Comparison of ENCODE assay signal across 9 mouse cellular contexts in the genomic region with DNA sequence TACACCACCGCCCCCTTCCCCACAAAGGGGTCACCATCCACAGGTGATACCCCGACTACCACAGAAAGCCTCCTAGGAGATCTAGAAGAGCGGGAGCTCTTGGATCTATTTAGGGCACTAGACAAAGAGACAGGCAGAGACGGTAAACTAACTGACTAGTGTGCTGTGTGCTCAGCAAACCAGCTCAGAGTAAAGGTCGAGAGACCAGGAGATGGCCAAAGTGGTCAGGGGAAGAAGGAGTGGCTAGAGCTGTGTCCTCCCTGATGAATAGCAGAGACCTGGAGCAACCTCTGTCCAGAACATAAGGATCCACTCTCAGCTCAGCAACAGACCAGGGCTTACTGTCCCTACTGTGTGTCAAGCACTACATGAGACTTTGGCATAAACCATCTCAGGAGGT. TPM values are rescaled to one million over a fixed set of nuclear protein-coding genes. Genes with fewer than 3 reads are reported as not detected.
DNase-seq lines count a peak whose midpoint lies in the region; ATAC-seq and TF ChIP-seq lines count a peak whose summit lies in the region.
"Had no signal": no experiment of that assay in that cellular context is flagged by ENCODE, and none has a peak within 500 bp of the region (broad histone marks: within the 10 kb centered on the region; RNA-seq: fewer than 3 reads in every experiment).

Rbp1 (plus strand) TSS at position 306 of the 400 bp plus-strand sequence.

- no peak for ATAC-seq in heart, postnatal 0 days (ENCODE audit: insufficient read depth, low read depth)
- ATAC-seq in embryonic facial prominence, embryonic 14.5 days (ENCODE audit: low read depth): no peak
- no peak for ATAC-seq in hindbrain, postnatal 0 days
- no peak for ATAC-seq in midbrain, embryonic 12.5 days (ENCODE audit: low FRiP score, low read depth)

- no peaks in the 10 kb centered on the region for H3K27me3 ChIP-seq in heart, postnatal 0 days (ENCODE audit: control insufficient read depth, insufficient read depth, low read length)
- no peaks in the 10 kb centered on the region for H3K27me3 ChIP-seq in embryonic facial prominence, embryonic 14.5 days (replicated peaks; ENCODE audit: control insufficient read depth, insufficient read depth, low read length)
- 0 out of 2 replicates have a peak, but pooled peaks cover 4% of the 10 kb centered on the region for H3K27me3 ChIP-seq in hindbrain, postnatal 0 days (ENCODE audit: insufficient read depth, low read length)
- H3K27me3 ChIP-seq in midbrain, embryonic 12.5 days: peaks cover 73% of the 10 kb centered on the region

- no peak within 1 kb of the TSS for H3K4me3 ChIP-seq in heart, postnatal 0 days (ENCODE audit: low read depth, low read length)
- H3K4me3 ChIP-seq in embryonic facial prominence, embryonic 14.5 days (ENCODE audit: low read depth, low read length): no peak within 1 kb of the TSS
- H3K4me3 ChIP-seq in hindbrain, postnatal 0 days (ENCODE audit: low read length): no peak within 1 kb of the TSS
- H3K4me3 ChIP-seq in midbrain, embryonic 12.5 days: no peak within 1 kb of the TSS

- H3K4me2 ChIP-seq in heart, postnatal 0 days (ENCODE audit: low read depth, low read length): no peak within 1 kb of the TSS
- no peak within 1 kb of the TSS for H3K4me2 ChIP-seq in embryonic facial prominence, embryonic 14.5 days (ENCODE audit: low read depth, low read length)
- H3K4me2 ChIP-seq in hindbrain, postnatal 0 days (ENCODE audit: low read depth, low read length): no peak within 1 kb of the TSS
- no peak within 1 kb of the TSS for H3K4me2 ChIP-seq in midbrain, embryonic 12.5 days (replicated peaks)

- no peaks in the 10 kb centered on the region for H3K9me3 ChIP-seq in heart, postnatal 0 days (replicated peaks; ENCODE audit: control insufficient read depth, low read length)
- H3K9me3 ChIP-seq in embryonic facial prominence, embryonic 14.5 days (ENCODE audit: control insufficient read depth, low read length): no peaks in the 10 kb centered on the region
- no peaks in the 10 kb centered on the region for H3K9me3 ChIP-seq in hindbrain, postnatal 0 days (ENCODE audit: low read length)
- H3K9me3 ChIP-seq in midbrain, embryonic 12.5 days: no peaks in the 10 kb centered on the region
- H3K9me3 ChIP-seq: G1E had no signal

- H3K9ac ChIP-seq in heart, postnatal 0 days (replicated peaks; ENCODE audit: low read depth, low read length): no peak within 1 kb of the TSS
- H3K9ac ChIP-seq in embryonic facial prominence, embryonic 14.5 days (ENCODE audit: low read depth, low read length): no peak within 1 kb of the TSS
- H3K9ac ChIP-seq in hindbrain, postnatal 0 days (replicated peaks; ENCODE audit: low read length): no peak within 1 kb of the TSS
- no peak within 1 kb of the TSS for H3K9ac ChIP-seq in midbrain, embryonic 12.5 days (replicated peaks)

- TF ChIP-seq CTCF in heart, postnatal 0 days (IDR thresholded peaks at IDR 0.05; ENCODE audit: low read depth): no peak
- TF ChIP-seq CTCF in hindbrain, postnatal 0 days (IDR thresholded peaks at IDR 0.05; ENCODE audit: low read depth): no peak

- H3K36me3 ChIP-seq in heart, postnatal 0 days (replicated peaks; ENCODE audit: control insufficient read depth, insufficient read depth, low read length): no peaks in the 10 kb centered on the region
- no peaks in the 10 kb centered on the region for H3K36me3 ChIP-seq in embryonic facial prominence, embryonic 14.5 days (ENCODE audit: control insufficient read depth, insufficient read depth, low read length)
- no peaks in the 10 kb centered on the region for H3K36me3 ChIP-seq in hindbrain, postnatal 0 days (ENCODE audit: insufficient read depth, low read length)
- H3K36me3 ChIP-seq in midbrain, embryonic 12.5 days: no peaks in the 10 kb centered on the region
- H3K36me3 ChIP-seq: G1E had no signal

- 71% methylated on average over 5 of the region's 5 CpGs for WGBS in heart, postnatal 0 days
- WGBS in embryonic facial prominence, embryonic 14.5 days: 87% methylated on average over 5 of the region's 5 CpGs
- 85% methylated on average over 5 of the region's 5 CpGs for WGBS in hindbrain, postnatal 0 days
- WGBS in midbrain, embryonic 12.5 days: 81% methylated on average over 5 of the region's 5 CpGs

- TF ChIP-seq EP300 in heart, postnatal 0 days (IDR thresholded peaks at IDR 0.05; ENCODE audit: low read depth): no peak

- H3K27ac ChIP-seq in heart, postnatal 0 days (ENCODE audit: low read depth): no peak within 1 kb of the TSS
- no peak within 1 kb of the TSS for H3K27ac ChIP-seq in embryonic facial prominence, embryonic 14.5 days (replicated peaks; ENCODE audit: low read depth, low read length)
- H3K27ac ChIP-seq in hindbrain, postnatal 0 days: no peak within 1 kb of the TSS
- H3K27ac ChIP-seq in midbrain, embryonic 12.5 days (replicated peaks): no peak within 1 kb of the TSS

- 0 out of 2 replicates have a peak, but pooled peaks cover 5% of the 10 kb centered on the region for H3K4me1 ChIP-seq in heart, postnatal 0 days (ENCODE audit: control insufficient read depth, insufficient read depth)
- H3K4me1 ChIP-seq in embryonic facial prominence, embryonic 14.5 days (ENCODE audit: control insufficient read depth, insufficient read depth, low read length): peaks cover 22% of the 10 kb centered on the region
- no peaks in the 10 kb centered on the region for H3K4me1 ChIP-seq in hindbrain, postnatal 0 days (ENCODE audit: insufficient read depth, low read length)
- H3K4me1 ChIP-seq in midbrain, embryonic 12.5 days: peaks cover 17% of the 10 kb centered on the region

- no peak for DNase-seq in heart, postnatal 0 days (ENCODE audit: low spot score)
- no peak for DNase-seq in heart, adult 11 months
- DNase-seq in embryonic facial prominence, embryonic 14.5 days (ENCODE audit: low spot score): no peak
- DNase-seq in hindbrain, postnatal 0 days (ENCODE audit: low spot score): no peak
- no peak for DNase-seq in layer of hippocampus, postnatal 10 days (ENCODE audit: low spot score in 2 of 2)
- no peak for DNase-seq in frontal cortex, postnatal 36 days (ENCODE audit: low spot score in 2 of 2)
- DNase-seq in spleen, postnatal 14 days (ENCODE audit: low spot score in 2 of 2): no peak

RNA-seq across cellular contexts. Expression of gene Rbp1, which starts in this region (rescaled TPM):
- 10.7 and 14.2 TPM in 2 replicates for total RNA-seq in heart, postnatal 0 days (2014; rRNA removed; ENCODE audit: low replicate concordance)
- 36.9 and 39.1 TPM in 2 replicates for polyA plus RNA-seq in heart, postnatal 0 days (2015; fragmentation: Nextera tagmentation; extraction: Ambion mirVana)
- 60.5 and 64.8 TPM in 2 replicates for polyA plus RNA-seq in embryonic facial prominence, embryonic 14.5 days (2014; fragmentation: Nextera tagmentation; extraction: Ambion mirVana)
- 6.2 and 12.0 TPM in 2 replicates for total RNA-seq in hindbrain, postnatal 0 days (2014; rRNA removed)
- 39.1 and 39.5 TPM in 2 replicates for polyA plus RNA-seq in hindbrain, postnatal 0 days (2015; fragmentation: Nextera tagmentation; extraction: Ambion mirVana)
- 23.3 and 32.6 TPM in 2 replicates for polyA plus RNA-seq in midbrain, embryonic 12.5 days (2016; fragmentation: Nextera tagmentation; extraction: Ambion mirVana)
- total RNA-seq in layer of hippocampus, postnatal 10 days (2021): 1 to 10 TPM; 7.4 to 7.8 TPM
- polyA plus RNA-seq: G1E had no signal
